Mouse (Mus musculus): ENCODE results near the gene Ptger1. TPM values are rescaled to one million over a fixed set of nuclear protein-coding genes. Genes with fewer than 3 reads are reported as not detected.

Gene Ptger1
- polyA plus RNA-seq, 1 experiment from 2014 or later: 1.3 TPM

DNA sequence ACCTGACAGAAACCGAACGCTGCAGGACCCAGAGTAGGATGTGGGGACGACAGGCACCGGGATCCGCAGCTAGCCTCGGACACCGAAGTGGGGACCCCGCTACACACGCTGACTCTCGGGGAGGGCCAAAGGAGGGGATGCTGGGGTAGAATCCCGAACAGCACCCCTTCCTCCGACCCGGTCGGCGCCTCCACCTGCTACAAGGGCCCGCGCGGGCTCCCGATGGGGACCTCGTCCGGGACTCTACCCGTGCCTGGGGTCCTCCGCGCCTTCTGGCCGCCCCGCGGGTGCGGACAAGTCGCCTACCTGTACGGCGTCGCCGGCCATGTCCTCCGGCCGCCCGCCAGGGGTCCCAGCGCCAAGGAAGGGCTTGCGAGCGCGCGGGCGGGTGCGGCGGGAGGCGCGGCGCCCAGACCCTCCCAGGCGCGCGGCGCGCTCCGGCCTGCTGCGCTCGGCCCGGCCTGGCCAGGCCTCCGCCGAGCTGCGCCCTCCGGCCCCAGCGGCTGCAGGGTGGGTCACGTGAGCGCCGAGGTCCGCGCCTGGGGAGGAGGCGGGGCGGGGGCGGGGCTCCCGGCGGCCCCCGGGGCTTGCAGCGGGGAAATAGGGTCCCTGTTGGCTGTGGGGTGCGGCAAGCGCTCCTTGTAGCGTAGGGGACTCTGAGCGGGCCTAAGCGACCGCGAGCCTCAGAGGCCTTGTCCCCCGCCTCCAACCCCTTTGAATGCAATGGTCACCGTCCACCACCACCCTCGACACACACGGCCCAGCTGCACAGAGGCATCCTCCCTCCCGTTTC lies 32.4 kb downstream of the Ptger1 start, which contains the start of gene Pkn1:
Pkn1 (minus strand) TSS at position 519 of the 793 bp plus-strand sequence.
- peak; percentile 85 for ATAC-seq
- Histone ChIP-seq H3K9ac (replicated peaks; ENCODE audit: low read depth, low read length) (peak within 1 kb of the TSS; percentile 97), H3K27me3 (replicated peaks; ENCODE audit: control insufficient read depth, insufficient read depth, low read length) (no peaks in the 10 kb centered on the region), H3K4me2 (ENCODE audit: low read length) (peak within 1 kb of the TSS; percentile 70), H3K4me1 (replicated peaks; ENCODE audit: control insufficient read depth, insufficient read depth, low read length) (peaks cover 24% of the 10 kb centered on the region), H3K4me3 (replicated peaks; ENCODE audit: low read length) (peak within 1 kb of the TSS; percentile 91), H3K9me3 (ENCODE audit: control insufficient read depth, low read length) (no peaks in the 10 kb centered on the region), H3K27ac (ENCODE audit: low read length) (peak within 1 kb of the TSS; percentile 57), H3K36me3 (ENCODE audit: control insufficient read depth, insufficient read depth) (no peaks in the 10 kb centered on the region)
- WGBS: under 1% methylated on average over 74 of the region's 85 CpGs

DNA sequence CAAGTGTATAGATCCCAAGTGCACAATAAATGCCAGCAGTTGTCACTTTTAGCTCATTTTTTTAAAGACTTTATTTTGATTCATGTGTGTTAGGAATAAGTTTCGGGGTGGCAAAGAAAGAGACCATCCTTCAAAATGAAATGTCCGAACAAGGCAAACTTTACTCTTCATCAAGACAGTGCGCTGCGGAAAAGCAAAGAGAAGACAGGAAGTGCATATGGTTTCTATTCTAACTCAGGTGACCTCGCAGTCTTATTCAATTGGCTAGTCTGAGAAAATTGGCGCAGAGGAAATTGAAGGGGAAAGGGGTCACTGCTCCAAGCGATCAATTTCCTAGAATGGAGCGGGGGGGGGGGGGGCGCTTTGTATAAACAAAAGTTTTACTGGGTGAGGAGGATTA lies 33.1 kb downstream of the Ptger1 start:
- Histone ChIP-seq H3K27me3 (replicated peaks; ENCODE audit: control insufficient read depth, insufficient read depth, low read length) (no peaks in the 10 kb centered on the region), H3K4me1 (replicated peaks; ENCODE audit: control insufficient read depth, insufficient read depth, low read length) (peaks cover 24% of the 10 kb centered on the region), H3K9me3 (ENCODE audit: control insufficient read depth, low read length) (no peaks in the 10 kb centered on the region), H3K9ac (replicated peaks; ENCODE audit: low read depth, low read length) (peak overlapping the region; percentile 97), H3K4me2 (ENCODE audit: low read length) (peak overlapping the region; percentile 70), H3K4me3 (replicated peaks; ENCODE audit: low read length) (peak overlapping the region; percentile 91), H3K36me3 (ENCODE audit: control insufficient read depth, insufficient read depth) (no peaks in the 10 kb centered on the region), H3K27ac (ENCODE audit: low read length) (no peak overlapping the region)
- 45% methylated on average over 9 of the region's 9 CpGs for WGBS
- no peak for ATAC-seq

DNA sequence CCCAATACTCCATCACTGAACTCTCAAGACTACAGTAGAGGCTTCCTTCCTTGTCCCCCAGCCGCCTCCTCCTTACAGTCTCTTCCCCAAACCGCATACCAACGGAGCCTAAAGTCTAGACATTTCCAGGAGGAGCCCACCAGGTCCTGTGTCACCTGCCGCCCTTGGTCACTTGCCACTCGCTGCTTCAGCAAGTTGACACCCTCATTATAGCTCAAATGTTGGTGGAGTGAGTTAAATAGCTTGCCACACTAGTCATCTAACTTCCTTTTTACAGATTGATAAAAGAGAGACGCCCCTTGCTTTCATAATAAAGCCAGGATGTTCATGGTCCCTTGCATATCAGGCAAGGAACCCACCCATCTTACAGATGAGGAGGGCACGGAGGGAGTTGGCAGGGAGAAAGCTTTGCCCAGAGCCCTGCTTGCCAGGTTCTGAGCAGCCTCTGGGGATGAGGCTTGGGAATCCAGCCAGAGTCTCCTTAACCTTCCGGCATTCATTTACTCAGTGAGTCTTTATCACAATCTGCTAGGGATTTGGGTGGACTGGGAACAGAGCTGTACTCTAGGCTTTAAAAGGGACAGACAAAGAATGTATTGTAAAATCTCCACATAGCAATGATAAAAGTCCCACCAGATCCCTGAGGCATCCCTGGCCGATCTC lies 34.1 kb downstream of the Ptger1 start:
- 77% methylated on average over 9 of the region's 9 CpGs for WGBS
- peaks cover 24% of the 10 kb centered on the region for H3K4me1 ChIP-seq (replicated peaks; ENCODE audit: control insufficient read depth, insufficient read depth, low read length)
- H3K9ac ChIP-seq (replicated peaks; ENCODE audit: low read depth, low read length): no peak overlapping the region
- ATAC-seq: no peak
- H3K4me2 ChIP-seq (ENCODE audit: low read length): no peak overlapping the region
- no peaks in the 10 kb centered on the region for H3K36me3 ChIP-seq (ENCODE audit: control insufficient read depth, insufficient read depth)
- H3K9me3 ChIP-seq (ENCODE audit: control insufficient read depth, low read length): no peaks in the 10 kb centered on the region
- H3K27me3 ChIP-seq (replicated peaks; ENCODE audit: control insufficient read depth, insufficient read depth, low read length): no peaks in the 10 kb centered on the region
- H3K4me3 ChIP-seq (replicated peaks; ENCODE audit: low read length): no peak overlapping the region
- H3K27ac ChIP-seq (ENCODE audit: low read length): no peak overlapping the region

DNA sequence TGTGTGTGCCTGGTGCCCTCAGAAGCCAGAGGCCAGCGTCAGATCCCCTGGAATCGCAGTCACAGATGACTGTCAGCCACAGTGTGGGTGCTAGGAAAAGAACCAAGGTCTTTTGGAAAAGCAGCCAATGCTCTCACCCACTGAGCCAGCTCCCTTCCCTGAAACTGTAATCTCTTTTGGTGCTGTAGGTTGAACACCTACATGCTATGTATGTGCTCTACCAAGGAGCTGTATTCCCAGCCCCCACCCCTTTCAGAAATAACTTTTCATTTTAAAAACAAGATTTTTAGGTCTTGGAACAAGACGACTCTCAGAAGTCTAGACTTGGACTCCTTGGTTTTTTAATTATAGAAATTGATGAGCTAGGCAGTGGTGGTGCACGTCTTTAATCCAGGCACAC lies 36.9 kb downstream of the Ptger1 start:
- H3K27ac ChIP-seq (ENCODE audit: low read length): no peak overlapping the region
- 82% methylated on average over 4 of the region's 4 CpGs for WGBS
- no peak overlapping the region for H3K4me2 ChIP-seq (ENCODE audit: low read length)
- no peaks in the 10 kb centered on the region for H3K9me3 ChIP-seq (ENCODE audit: control insufficient read depth, low read length)
- no peaks in the 10 kb centered on the region for H3K36me3 ChIP-seq (ENCODE audit: control insufficient read depth, insufficient read depth)
- H3K4me1 ChIP-seq (replicated peaks; ENCODE audit: control insufficient read depth, insufficient read depth, low read length): peaks cover 9% of the 10 kb centered on the region
- no peak overlapping the region for H3K9ac ChIP-seq (replicated peaks; ENCODE audit: low read depth, low read length)
- no peak overlapping the region for H3K4me3 ChIP-seq (replicated peaks; ENCODE audit: low read length)
- no peak for ATAC-seq
- no peaks in the 10 kb centered on the region for H3K27me3 ChIP-seq (replicated peaks; ENCODE audit: control insufficient read depth, insufficient read depth, low read length)

DNA sequence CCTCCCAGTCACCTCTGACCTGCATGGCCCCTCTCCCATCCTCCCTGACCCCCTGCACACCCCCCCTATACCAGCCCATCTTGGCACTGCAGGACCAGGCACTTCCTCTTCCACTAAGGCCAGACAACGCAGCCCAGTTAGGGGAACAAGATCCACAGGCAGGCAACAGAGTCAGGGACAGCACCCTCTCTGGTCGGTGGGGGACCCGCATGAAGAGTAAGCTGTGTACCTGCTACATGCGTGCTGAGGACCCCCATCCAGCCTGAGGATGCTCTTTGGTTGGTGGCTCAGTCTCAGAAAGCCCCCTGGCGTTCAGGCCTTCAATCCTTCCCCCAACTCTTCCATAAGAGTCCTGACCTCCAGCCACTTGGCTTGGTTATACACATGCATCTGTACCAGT lies 39.9 kb downstream of the Ptger1 start:
- H3K36me3 ChIP-seq (ENCODE audit: control insufficient read depth, insufficient read depth): no peaks in the 10 kb centered on the region
- no peaks in the 10 kb centered on the region for H3K4me1 ChIP-seq (replicated peaks; ENCODE audit: control insufficient read depth, insufficient read depth, low read length)
- WGBS: 61% methylated on average over 5 of the region's 5 CpGs
- H3K27me3 ChIP-seq (replicated peaks; ENCODE audit: control insufficient read depth, insufficient read depth, low read length): no peaks in the 10 kb centered on the region
- H3K9ac ChIP-seq (replicated peaks; ENCODE audit: low read depth, low read length): no peak overlapping the region
- no peak overlapping the region for H3K27ac ChIP-seq (ENCODE audit: low read length)
- no peak overlapping the region for H3K4me2 ChIP-seq (ENCODE audit: low read length)
- no peak overlapping the region for H3K4me3 ChIP-seq (replicated peaks; ENCODE audit: low read length)
- ATAC-seq: no peak
- no peaks in the 10 kb centered on the region for H3K9me3 ChIP-seq (ENCODE audit: control insufficient read depth, low read length)

DNA sequence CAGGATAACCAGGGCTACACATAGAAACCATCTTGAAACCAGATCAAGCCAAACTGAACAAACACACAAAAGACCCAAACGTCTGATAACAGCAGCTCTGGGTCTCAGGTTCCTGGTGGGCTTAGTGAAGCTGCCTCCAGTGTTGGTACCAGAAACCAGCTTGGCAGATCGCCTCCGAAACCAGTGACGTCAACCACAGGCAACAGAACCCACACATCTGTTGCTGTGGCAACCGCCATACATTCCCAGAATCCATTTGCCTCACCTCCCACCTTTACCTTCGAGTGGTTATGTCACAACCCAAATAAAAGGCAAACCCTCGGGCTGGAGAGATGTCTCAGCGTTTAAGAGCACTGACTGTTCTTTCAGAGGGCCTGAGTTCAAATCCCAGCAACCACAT lies 41.1 kb downstream of the Ptger1 start:
- H3K4me2 ChIP-seq (ENCODE audit: low read length): no peak overlapping the region
- H3K36me3 ChIP-seq (ENCODE audit: control insufficient read depth, insufficient read depth): no peaks in the 10 kb centered on the region
- no peak for ATAC-seq
- H3K4me1 ChIP-seq (replicated peaks; ENCODE audit: control insufficient read depth, insufficient read depth, low read length): no peaks in the 10 kb centered on the region
- no peak overlapping the region for H3K9ac ChIP-seq (replicated peaks; ENCODE audit: low read depth, low read length)
- H3K27me3 ChIP-seq (replicated peaks; ENCODE audit: control insufficient read depth, insufficient read depth, low read length): no peaks in the 10 kb centered on the region
- H3K4me3 ChIP-seq (replicated peaks; ENCODE audit: low read length): no peak overlapping the region
- no peaks in the 10 kb centered on the region for H3K9me3 ChIP-seq (ENCODE audit: control insufficient read depth, low read length)
- no peak overlapping the region for H3K27ac ChIP-seq (ENCODE audit: low read length)
- 72% methylated on average over 8 of the region's 8 CpGs for WGBS

DNA sequence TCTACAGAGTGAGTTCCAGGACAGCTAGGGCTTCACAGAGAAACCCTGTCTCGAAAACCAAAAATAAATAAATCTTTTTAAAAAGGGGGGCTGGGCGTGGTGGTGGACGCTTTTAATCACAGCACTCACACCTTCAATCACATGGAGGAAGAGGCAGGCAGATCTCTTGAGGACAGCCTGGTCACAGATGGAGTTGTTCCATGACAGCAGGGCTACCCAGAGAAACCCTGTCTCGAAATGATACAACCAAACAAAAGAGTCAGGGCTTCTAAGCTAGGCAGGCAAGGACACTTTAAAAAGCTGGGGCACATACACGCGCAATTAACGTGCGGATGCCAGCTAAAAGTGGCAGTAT lies 48.2 kb downstream of the Ptger1 start:
- Histone ChIP-seq H3K9ac (replicated peaks; ENCODE audit: low read depth, low read length) (no peak overlapping the region; the same call in 1 of the 2 replicates), H3K36me3 (ENCODE audit: control insufficient read depth, insufficient read depth) (peaks cover 3% of the 10 kb centered on the region; the same call in 1 of the 2 replicates), H3K4me3 (replicated peaks; ENCODE audit: low read length) (peak overlapping the region; percentile 87), H3K9me3 (ENCODE audit: control insufficient read depth, low read length) (no peaks in the 10 kb centered on the region), H3K27ac (ENCODE audit: low read length) (peak overlapping the region; percentile 19; the same call in 1 of the 2 replicates), H3K4me2 (ENCODE audit: low read length) (peak overlapping the region; percentile 52), H3K4me1 (replicated peaks; ENCODE audit: control insufficient read depth, insufficient read depth, low read length) (peaks cover 11% of the 10 kb centered on the region), H3K27me3 (replicated peaks; ENCODE audit: control insufficient read depth, insufficient read depth, low read length) (no peaks in the 10 kb centered on the region)
- WGBS: 13% methylated on average over 8 of the region's 8 CpGs
- ATAC-seq: no peak

DNA sequence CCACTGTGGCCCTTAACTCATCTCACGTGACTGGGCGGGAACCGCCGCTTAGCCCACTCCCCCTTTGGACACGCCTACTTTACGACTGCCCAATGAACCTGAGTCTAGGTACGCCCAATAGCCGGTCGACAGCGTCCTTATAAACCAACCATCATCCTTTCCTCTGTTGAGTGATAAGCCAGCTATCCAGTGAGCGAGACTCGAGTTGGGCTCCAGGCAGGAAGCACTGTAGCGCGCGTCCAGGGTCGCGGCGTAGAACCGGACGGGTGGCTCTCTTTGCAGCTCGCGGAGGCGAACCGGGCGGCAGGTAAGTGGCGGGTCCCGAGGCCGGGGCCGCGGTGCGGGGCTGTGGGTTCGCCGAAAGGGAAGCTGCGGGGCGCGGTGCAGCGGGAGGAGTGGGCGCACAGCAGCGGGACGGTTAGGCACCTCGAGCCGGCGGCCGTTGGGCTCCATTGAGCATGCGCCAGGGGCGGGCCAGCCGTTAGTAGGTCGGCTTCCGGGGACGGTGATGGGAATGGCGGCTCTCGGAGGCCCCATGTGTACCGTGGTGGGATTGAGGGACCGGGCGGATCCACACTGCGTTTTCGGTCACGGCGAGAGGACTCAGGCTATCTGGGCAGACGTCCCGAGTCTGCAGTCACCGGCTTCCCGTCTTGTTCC lies 48.7 kb downstream of the Ptger1 start, which contains the start of gene Ddx39:
Ddx39 (plus strand) TSS at position 147 of the 660 bp plus-strand sequence.
- 0% methylated on average over 63 of the region's 63 CpGs for WGBS
- Histone ChIP-seq H3K4me2 (ENCODE audit: low read length) (peak within 1 kb of the TSS; percentile 94), H3K4me1 (replicated peaks; ENCODE audit: control insufficient read depth, insufficient read depth, low read length) (peaks cover 11% of the 10 kb centered on the region), H3K27ac (ENCODE audit: low read length) (peak within 1 kb of the TSS; percentile 78), H3K9me3 (ENCODE audit: control insufficient read depth, low read length) (no peaks in the 10 kb centered on the region), H3K27me3 (replicated peaks; ENCODE audit: control insufficient read depth, insufficient read depth, low read length) (no peaks in the 10 kb centered on the region), H3K9ac (replicated peaks; ENCODE audit: low read depth, low read length) (peak within 1 kb of the TSS; percentile 66), H3K36me3 (ENCODE audit: control insufficient read depth, insufficient read depth) (peaks cover 4% of the 10 kb centered on the region; the same call in 1 of the 2 replicates), H3K4me3 (replicated peaks; ENCODE audit: low read length) (peak within 1 kb of the TSS; percentile 87)
- ATAC-seq: peak; percentile 100

DNA sequence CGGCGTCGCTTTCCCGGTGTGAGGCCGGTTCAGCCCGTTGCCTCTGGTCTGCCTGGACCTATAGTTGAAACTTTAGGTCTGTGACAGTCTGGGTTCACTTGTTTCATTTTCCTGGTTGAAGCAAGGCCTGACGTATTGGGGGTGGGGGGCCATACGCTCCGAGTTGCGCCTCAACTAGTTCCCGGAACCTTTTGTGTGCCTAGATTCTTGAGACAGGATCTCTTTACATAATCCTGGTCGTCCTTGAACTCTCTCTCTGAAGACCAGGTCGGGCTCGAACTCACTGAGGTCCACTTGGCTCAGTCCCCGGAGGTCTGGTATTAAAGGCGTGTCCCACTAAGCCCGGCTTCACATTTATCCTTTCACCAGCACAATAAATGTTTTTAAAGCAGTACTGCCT lies 49.3 kb downstream of the Ptger1 start:
- H3K36me3 ChIP-seq (ENCODE audit: control insufficient read depth, insufficient read depth): peaks cover 5% of the 10 kb centered on the region; the same call in 1 of the 2 replicates
- peak overlapping the region; percentile 66 for H3K9ac ChIP-seq (replicated peaks; ENCODE audit: low read depth, low read length)
- H3K4me2 ChIP-seq (ENCODE audit: low read length): peak overlapping the region; percentile 94
- H3K4me1 ChIP-seq (replicated peaks; ENCODE audit: control insufficient read depth, insufficient read depth, low read length): peaks cover 11% of the 10 kb centered on the region
- peak overlapping the region; percentile 87 for H3K4me3 ChIP-seq (replicated peaks; ENCODE audit: low read length)
- no peak for ATAC-seq
- H3K9me3 ChIP-seq (ENCODE audit: control insufficient read depth, low read length): no peaks in the 10 kb centered on the region
- H3K27me3 ChIP-seq (replicated peaks; ENCODE audit: control insufficient read depth, insufficient read depth, low read length): no peaks in the 10 kb centered on the region
- peak overlapping the region; percentile 78 for H3K27ac ChIP-seq (ENCODE audit: low read length)
- under 1% methylated on average over 17 of the region's 17 CpGs for WGBS

All from forebrain, embryonic 16.5 days (tissue).